Mouse (Mus musculus) brain, embryonic 14.5 days (tissue): ENCODE data around the gene Zfp385b.

ENCODE experiments used
- CTCF ChIP-seq: fragments of 200-500 bp; IDR thresholded peaks from 2 replicates; pipeline ENCODE4 v1.5.1; 2012; ENCODE audit warnings: inconsistent platforms, mild to moderate bottlenecking, moderate library complexity, borderline replicate concordance; ENCODE audit not compliant: insufficient read depth, insufficient read length; ENCODE audit errors: extremely low read depth
- POLR2A ChIP-seq: fragments of 200-500 bp; IDR thresholded peaks from 2 replicates; pipeline ENCODE4 v1.6.1; 2012; ENCODE audit warnings: mild to moderate bottlenecking, inconsistent platforms, borderline replicate concordance; ENCODE audit not compliant: poor library complexity, insufficient read depth, insufficient read length, severe bottlenecking; ENCODE audit errors: extremely low read depth

- no peak for TF ChIP-seq CTCF
- TF ChIP-seq POLR2A, result no peak
Observed at GRCm38 (mm10) chr2:77770056-77770697, 49.3 kb downstream of the Zfp385b start.
